Mouse (Mus musculus) G1E (cell line): ENCODE measurements around the gene Heatr5a. TPM values are rescaled to one million over a fixed set of nuclear protein-coding genes. Genes with fewer than 3 reads are reported as not detected.

Source experiments
- ATAC-seq: 2 replicates; pipeline ENCODE4 v1.8.0; 2016; ENCODE audit warnings: mild to moderate bottlenecking; ENCODE audit not compliant: insufficient number of reproducible peaks, poor library complexity, low FRiP score, severe bottlenecking; ENCODE audit errors: extremely low read depth
- DNase-seq: peaks from one replicate; pipeline ENCODE4 v3.0.0; 2012; ENCODE audit warnings: low spot score
- H3K27me3 ChIP-seq: 2 replicates; pipeline ENCODE4 v1.6.1; 2012; ENCODE audit warnings: mild to moderate bottlenecking, low read length, inconsistent platforms; ENCODE audit not compliant: insufficient read depth
- H3K36me3 ChIP-seq: replicated peaks from 2 replicates; pipeline ENCODE3; 2012; ENCODE audit warnings: mild to moderate bottlenecking, inconsistent platforms
- H3K4me1 ChIP-seq: 2 replicates; pipeline ENCODE4 v1.6.1; 2012; ENCODE audit warnings: low read depth, low read length, inconsistent platforms, mixed read lengths; ENCODE audit not compliant: insufficient read depth
- H3K4me3 ChIP-seq: 2 replicates; pipeline ENCODE4 v1.5.1; 2012; ENCODE audit warnings: low read depth, mild to moderate bottlenecking, inconsistent platforms, low read length, moderate library complexity, mixed read lengths
- H3K9me3 ChIP-seq: replicated peaks from 2 replicates; pipeline ENCODE4 v1.6.1; 2012; ENCODE audit warnings: inconsistent platforms
- CTCF ChIP-seq: IDR thresholded peaks from 2 replicates; pipeline ENCODE4 v1.5.1; 2012; ENCODE audit warnings: low read depth, low read length, inconsistent platforms, mixed read lengths
- GATA1 ChIP-seq: IDR thresholded peaks from 2 replicates; pipeline ENCODE4 v1.6.1; 2012; ENCODE audit warnings: borderline replicate concordance, low read length, inconsistent platforms, mixed read lengths
- GATA2 ChIP-seq: IDR thresholded peaks from 2 replicates; pipeline ENCODE4 v1.6.1; 2012; ENCODE audit warnings: low read depth, low read length, inconsistent platforms, borderline replicate concordance
- POLR2AphosphoS5 ChIP-seq: IDR thresholded peaks from 2 replicates; pipeline ENCODE4 v1.6.1; 2012; ENCODE audit warnings: low read depth, low read length, inconsistent platforms; ENCODE audit not compliant: insufficient replicate concordance
- TAL1 ChIP-seq: conservative IDR thresholded peaks from 2 replicates; pipeline ENCODE4 v1.6.1; 2012; ENCODE audit warnings: low read depth, low read length, inconsistent platforms, mixed read lengths
- polyA plus RNA-seq: library from polyadenylated mRNA; stranded (reverse); fragments of >175 nt; gene quantifications from 2 replicates; pipeline ENCODE4 v1.2.3, GENCODE M21; 2012
- total RNA-seq, 2 experiments: library from RNA; stranded (forward) in 1 of 2; stranded (reverse) in 1 of 2; fragments of 200-1000 nt in 1 of 2; fragments of >200 nt in 1 of 2; fragmentation: Nextera tagmentation in 1 of 2; gene quantifications; 2 replicates each; pipeline ENCODE4 v1.2.3; 2014 to 2017

Heatr5a gene
- total and polyA plus RNA-seq, 3 experiments = 15.1 to 146 (median 70.0) TPM

DNA sequence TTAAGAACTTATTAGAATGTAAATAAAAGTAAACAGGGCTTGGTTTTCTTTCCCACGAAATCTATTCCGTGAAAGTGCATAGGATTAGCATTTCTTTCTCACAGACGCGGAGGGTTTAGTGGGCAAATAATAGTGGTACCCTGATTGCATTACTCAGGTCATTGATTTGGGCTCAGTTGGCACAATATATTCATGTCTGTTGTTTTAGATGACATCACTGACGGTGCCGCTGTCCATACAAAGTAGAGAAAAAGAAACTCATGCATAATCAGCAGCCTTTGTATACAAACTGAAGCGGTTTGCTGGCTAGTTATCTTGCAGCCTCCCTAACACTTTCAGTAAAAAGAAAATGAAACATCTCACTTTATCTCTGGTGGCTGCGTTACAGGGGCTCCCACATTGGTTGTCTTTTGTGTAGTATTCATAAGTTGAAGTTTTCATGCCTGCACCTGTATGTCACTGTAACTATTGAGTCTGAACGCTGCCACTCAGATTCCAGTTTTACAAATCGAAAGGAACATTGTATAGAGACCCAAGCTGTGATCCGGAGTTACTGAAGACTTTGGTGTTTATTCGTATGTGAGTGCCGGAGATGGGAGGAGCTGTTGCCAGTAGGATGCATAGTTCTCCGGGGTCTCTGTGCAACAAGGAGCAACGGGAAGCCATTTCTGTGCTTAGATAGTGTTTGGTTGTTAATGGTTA, 39.0 kb upstream of the Heatr5a start:
- no peak for TF ChIP-seq GATA2
- TF ChIP-seq TAL1 = no peak
- TF ChIP-seq POLR2AphosphoS5 = no peak
- TF ChIP-seq CTCF = no peak
- TF ChIP-seq GATA1 = no peak
- Histone ChIP-seq H3K4me3 (no peak overlapping the region), H3K9me3 (no peaks in the 10 kb centered on the region), H3K36me3 (no peaks in the 10 kb centered on the region), H3K27me3 (peaks cover 8% of the 10 kb centered on the region), H3K4me1 (peaks cover 9% of the 10 kb centered on the region)
- DNase-seq = no peak
- no peak for ATAC-seq

DNA sequence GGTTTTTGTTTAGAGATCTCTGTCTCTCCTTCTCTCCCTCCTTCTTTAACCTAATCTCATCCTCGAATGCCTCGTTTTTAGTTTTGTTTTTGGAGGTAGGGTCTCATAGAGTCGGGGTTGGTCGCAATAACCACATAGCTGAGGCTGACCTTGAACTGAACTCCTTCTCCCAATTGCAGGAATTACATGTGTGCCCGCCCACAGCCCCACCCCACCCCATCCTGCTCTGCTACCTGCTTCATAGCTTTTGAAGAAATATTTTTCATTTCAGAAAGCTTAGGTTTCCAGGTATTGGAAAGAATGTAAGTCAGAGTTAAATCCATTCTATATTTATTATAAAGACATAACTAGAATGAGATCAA, 35.5 kb upstream of the Heatr5a start:
- TF ChIP-seq TAL1 = no peak
- no peak for TF ChIP-seq CTCF
- no peak for TF ChIP-seq GATA1
- no peak for TF ChIP-seq GATA2
- TF ChIP-seq POLR2AphosphoS5 = no peak
- peaks cover 25% of the 10 kb centered on the region for H3K4me1 ChIP-seq
- peak overlapping the region; percentile 77 for H3K4me3 ChIP-seq
- peak; percentile 15; the same call in 1 of the 2 replicates for ATAC-seq
- no peak for DNase-seq
- H3K36me3 ChIP-seq = peaks cover 28% of the 10 kb centered on the region
- H3K27me3 ChIP-seq = peaks cover 8% of the 10 kb centered on the region
- H3K9me3 ChIP-seq = no peaks in the 10 kb centered on the region

DNA sequence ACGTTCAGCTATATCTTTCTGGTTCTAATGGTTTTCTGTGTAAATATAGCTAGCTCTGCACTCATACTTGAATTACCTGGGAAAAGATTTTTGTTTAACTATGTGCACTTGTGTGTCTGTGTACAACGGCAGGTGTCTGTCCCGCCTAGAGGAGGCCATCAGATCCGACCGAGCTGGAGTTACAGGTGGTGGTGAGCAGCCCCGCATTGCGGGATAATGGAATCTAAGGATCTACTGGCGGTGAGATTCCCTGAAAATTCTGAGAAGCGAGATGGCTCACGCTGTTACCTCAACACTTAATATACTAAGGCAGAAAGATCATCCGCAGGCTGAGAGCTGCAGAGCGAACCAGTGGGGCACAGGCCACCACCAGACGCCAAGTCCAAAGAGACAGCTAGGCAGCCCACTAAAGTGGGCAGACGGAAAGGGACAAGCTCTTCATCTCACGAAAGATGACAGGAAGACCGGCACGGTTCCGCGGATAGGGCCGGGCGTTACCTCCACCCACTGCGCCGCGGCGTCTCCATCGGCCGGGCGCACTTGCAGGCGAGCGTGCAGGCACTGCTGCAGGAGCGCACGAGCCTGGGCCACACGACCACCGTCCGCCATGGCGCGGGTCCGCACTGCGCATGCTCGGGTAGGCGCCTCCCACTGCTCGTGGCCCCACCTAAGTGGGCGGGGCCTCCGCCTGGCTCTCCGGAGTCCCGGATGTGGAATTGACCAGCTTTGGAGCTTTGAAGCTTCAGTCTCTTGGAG, 34.9 kb upstream of the Heatr5a start, which contains the start of gene Dtd2:
Gene Dtd2 (minus strand): TSS at position 625 of the 756 bp plus-strand sequence.
- peak; percentile 78 for ATAC-seq
- H3K36me3 ChIP-seq = peaks cover 32% of the 10 kb centered on the region
- H3K4me1 ChIP-seq = peaks cover 25% of the 10 kb centered on the region
- TF ChIP-seq CTCF (no peak), POLR2AphosphoS5 (no peak), GATA2 (no peak), GATA1 (no peak), TAL1 (no peak)
- H3K4me3 ChIP-seq = peak within 1 kb of the TSS; percentile 77
- peak; percentile 95 for DNase-seq
- H3K9me3 ChIP-seq = no peaks in the 10 kb centered on the region
- H3K27me3 ChIP-seq = peaks cover 6% of the 10 kb centered on the region

DNA sequence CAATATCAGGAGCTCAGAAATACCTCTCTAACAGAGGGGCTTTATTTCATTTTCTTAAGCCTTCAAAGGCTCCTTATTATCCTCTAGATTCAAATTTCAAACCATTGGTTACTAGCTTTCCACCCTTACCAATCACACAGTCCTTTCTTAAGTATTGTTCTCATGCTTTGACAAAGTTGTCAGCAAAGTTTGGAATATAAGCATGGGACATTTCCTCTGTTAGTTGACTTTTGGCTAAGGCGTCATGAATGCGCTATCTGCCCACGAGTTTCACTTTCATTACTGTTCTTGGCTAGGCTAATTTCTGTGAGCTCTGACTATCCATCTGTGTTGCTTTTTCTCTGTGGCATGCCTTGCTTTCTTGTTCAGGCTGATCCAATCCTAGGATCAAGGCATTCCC, 31.6 kb upstream of the Heatr5a start:
- peaks cover 36% of the 10 kb centered on the region for H3K4me1 ChIP-seq
- H3K4me3 ChIP-seq = no peak overlapping the region
- H3K9me3 ChIP-seq = no peaks in the 10 kb centered on the region
- DNase-seq (no peak), ATAC-seq (no peak)
- TF ChIP-seq CTCF (no peak), TAL1 (no peak), GATA1 (no peak), GATA2 (no peak), POLR2AphosphoS5 (no peak)
- H3K27me3 ChIP-seq = no peaks in the 10 kb centered on the region
- peaks cover 60% of the 10 kb centered on the region for H3K36me3 ChIP-seq

DNA sequence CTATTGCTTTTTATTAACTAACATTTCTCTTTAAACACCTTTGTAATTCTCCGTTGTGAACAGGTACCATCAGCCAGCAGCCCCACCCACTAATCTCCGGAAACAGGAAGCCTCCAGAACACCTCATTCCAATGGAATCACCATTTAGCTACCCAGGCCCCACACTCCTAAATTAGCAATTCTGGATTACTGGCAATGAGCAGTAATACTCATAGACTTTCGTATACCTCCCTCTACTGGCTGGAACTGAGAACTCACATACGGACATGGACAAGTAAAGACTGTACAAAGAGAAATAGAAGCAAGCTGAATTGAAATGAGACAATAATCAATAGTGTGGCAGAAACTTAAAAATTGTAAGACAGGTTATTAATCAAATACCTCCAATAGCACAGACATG, 30.4 kb upstream of the Heatr5a start:
- H3K27me3 ChIP-seq = no peaks in the 10 kb centered on the region
- H3K4me1 ChIP-seq = peaks cover 34% of the 10 kb centered on the region
- TF ChIP-seq GATA2 = no peak
- no peak for TF ChIP-seq GATA1
- no peak for TF ChIP-seq TAL1
- no peak for TF ChIP-seq POLR2AphosphoS5
- TF ChIP-seq CTCF = no peak
- peaks cover 72% of the 10 kb centered on the region for H3K36me3 ChIP-seq
- H3K4me3 ChIP-seq = no peak overlapping the region
- no peaks in the 10 kb centered on the region for H3K9me3 ChIP-seq
- peak; percentile 41 for DNase-seq
- peak; percentile 38; the same call in 1 of the 2 replicates for ATAC-seq

DNA sequence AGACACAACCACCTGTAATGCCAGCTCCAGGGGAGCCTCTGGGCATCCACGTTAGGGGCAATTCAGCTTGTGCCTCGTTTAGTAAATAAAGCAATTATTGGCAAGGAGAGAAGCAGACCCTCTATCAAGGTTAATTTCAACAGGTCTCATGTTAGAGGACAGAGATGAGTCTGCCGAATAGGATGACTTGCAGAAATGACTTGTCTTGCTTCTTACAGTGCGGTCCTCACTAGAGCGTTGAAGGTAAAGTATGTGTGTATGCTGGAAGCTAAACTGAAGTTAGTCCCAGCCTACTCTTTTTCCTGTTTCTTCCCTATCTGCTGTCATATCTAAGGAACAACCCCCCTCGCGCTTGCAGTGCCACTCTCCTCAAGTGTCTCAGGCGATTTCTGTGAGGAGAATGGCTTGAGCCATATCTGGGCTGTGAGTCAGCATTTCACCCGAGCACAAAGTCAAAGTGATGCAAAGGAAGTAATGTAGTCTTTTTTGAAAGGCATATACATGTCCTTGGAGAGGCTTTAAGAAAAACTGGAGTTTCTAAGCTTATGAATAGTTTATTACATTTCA, 27.3 kb upstream of the Heatr5a start:
- ATAC-seq (peak; percentile 35; the same call in 1 of the 2 replicates), DNase-seq (no peak)
- Histone ChIP-seq H3K4me1 (peaks cover 15% of the 10 kb centered on the region), H3K36me3 (peaks cover 84% of the 10 kb centered on the region), H3K27me3 (no peaks in the 10 kb centered on the region), H3K4me3 (no peak overlapping the region), H3K9me3 (no peaks in the 10 kb centered on the region)
- TF ChIP-seq TAL1 (no peak), GATA2 (no peak), GATA1 (no peak), CTCF (no peak), POLR2AphosphoS5 (no peak)
